Mouse (Mus musculus): ENCODE measurements around the gene Lifr.

- TF ChIP-seq CTCF (IDR thresholded peaks at IDR 0.05; ENCODE audit: borderline replicate concordance, insufficient read depth, low read depth, low read length) (no peak), POLR2A (IDR thresholded peaks at IDR 0.05; ENCODE audit: borderline replicate concordance, insufficient read depth, low read length) (no peak)
Measured at GRCm38 (mm10) chr15:7065624-7066023, 24.8 kb upstream of the Lifr start.
